Mouse (Mus musculus): ENCODE measurements at regions not wholly inside any gene's neighbourhood (a gene's known extent, or its start where the extent isn't known, plus 50 kb on each side); places are given as distances from the start of the nearest gene placed in this dataset.

DNA sequence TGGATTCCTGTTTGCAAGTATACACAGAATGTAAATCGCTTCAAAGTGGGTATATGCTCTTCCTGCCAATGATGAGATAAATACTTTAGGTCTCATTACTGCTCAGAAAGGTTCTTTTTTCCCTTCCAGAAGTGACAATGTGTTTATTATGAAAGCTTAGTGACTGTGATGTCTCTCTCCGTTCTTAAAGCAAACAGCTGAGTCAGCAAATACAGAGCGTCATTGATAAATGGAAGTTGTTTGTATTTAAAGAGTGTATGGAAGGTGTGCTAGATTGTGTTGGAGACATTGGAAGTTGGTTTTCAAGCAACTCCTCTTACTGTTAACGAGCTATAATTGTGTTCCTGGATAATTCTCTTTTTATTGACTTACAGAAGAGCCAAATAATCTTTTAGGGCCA lies 408.0 kb downstream of the Prr30 start:
- DNase-seq (ENCODE audit: low read depth, low spot score): no peak

DNA sequence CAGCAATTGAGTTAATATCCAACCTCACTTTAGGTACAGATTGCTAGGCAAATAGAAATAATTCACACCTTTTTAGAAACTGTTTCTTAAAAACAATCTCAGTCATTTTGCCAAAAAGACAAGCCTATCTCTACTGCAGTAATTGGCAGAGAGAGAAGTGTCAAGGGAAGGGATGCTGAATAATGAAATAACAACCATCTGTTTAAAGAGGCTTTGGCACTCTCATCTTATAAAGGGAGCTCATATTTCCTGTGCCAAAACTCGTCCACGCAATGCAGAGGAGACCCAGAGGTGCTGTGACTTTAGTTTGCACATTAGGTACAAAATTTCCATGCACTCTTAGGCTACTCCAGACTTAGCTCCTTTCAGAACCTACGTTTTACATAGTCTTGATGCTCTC lies 418.2 kb downstream of the Prr30 start:
- DNase-seq (ENCODE audit: low read depth, low spot score): no peak

DNA sequence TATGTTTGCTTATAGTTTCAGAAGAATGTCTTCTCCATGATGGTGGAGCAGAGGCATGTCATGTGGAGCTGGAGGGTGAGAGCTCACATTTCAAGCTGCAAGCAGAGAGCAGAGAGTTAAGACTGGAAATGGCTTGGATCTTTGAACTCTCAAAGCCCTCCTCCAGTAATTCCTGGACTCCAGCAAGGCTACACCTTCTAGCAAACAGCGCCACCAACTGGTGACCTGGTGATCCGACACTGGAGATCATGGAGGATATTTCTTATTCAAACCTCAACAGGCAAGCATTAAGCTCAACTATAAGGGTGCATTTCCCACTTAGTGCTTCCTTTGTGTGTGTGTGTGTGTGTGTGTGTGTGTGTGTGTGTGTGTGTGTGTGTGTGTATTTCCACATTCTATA lies 446.2 kb downstream of the Prr30 start:
- peak; percentile 55 for DNase-seq (ENCODE audit: low read depth, low spot score)

DNA sequence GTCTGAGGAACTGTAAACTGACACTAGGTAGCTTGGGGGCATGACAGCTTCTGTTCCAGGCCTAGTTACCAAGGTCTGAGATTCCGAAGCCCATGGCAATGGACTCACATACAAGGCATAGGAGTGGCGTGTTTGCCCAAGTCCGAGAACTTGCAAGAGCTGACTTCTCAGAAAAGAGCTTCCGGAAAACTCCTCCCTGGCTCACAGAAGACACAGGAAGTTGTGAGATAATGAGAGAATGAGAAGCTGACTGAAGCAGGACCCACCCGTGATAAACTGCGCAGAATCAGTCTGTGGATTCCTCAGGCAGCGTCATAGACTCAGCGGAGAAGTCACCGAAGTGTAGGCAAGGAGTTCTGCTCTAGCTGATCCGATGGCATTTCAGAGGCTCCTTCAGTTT lies 447.4 kb downstream of the Prr30 start:
- no peak for DNase-seq (ENCODE audit: low read depth, low spot score)

DNA sequence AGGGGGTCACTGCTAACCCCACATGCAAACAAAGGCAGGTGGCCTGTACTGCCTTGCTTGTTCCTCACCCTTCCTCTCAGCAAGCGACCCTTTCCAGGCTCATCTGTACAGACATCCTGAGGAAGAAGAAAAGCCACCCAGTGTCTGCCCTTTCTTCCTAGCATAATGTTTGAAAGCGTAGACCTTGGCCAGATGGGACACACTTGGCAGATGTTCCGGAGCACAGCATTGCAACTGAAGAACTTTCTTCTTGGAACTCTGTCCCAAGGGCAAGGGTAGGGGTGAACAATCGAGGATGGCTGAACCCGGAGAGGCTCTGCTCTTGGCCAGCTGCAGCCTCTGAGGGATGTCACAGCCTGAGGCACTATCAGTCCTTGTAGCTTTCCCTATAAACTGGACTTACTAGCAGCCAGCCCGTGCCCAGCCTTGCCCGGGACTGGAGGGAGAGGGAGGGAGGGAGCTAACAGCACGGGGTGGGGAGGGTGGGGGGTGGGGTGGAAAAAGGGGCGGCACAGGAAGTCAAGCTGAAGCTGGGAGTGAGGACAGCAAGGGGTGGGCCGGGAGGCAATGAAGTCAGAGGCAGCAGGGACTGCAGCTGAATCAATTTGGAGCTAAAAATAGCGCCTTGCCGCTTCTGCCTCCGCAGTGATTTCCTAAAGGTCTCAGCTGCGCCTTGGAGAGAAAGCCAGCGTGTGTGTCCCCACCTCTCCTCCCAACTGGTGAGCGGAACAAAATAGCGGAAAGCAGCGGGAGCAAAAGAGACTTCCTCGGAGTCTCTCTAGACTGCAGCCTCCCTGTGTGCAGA lies 450.2 kb downstream of the Prr30 start:
- DNase-seq (ENCODE audit: low read depth, low spot score): peak; percentile 75

DNA sequence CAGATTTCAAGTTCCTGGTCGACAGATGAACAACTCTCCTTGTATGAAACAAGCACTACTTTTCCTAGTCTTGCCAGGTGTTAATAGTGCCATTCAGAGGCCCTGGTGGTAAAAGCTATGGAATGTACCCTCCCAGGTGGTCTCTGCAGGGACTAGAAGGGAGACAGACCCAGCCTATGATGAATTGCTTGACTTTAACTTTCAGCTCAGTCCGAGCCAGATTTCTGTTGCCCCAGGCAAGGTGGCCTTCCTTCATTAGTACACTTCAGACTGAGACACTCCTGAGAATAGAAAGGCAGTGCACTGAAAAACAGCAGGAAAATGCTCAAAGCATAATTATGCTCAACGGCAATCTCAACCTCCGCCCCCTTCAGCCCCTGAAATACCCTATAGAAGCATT lies 450.8 kb upstream of the Klf12 start:
- no peak for DNase-seq (ENCODE audit: low read depth, low spot score)

DNA sequence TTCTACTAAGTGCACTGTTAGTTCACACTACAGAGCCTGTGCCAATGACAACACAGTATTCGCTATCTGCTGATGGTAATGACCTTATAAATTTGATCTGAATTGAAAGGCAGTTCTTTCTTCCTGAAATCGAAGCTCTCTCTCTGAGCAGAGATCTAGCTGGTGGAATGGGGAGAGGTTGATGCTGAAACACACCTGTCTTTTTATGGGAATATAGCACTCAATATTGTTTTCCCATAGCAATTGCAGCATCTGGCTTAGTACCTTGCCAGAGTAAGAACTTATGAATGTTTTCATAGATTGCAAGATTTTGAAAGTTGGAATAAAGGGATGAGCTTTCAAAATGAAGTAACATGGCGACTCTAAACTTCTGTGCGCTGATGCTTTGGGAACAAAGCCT lies 444.0 kb upstream of the Klf12 start:
- no peak for DNase-seq (ENCODE audit: low read depth, low spot score)

DNA sequence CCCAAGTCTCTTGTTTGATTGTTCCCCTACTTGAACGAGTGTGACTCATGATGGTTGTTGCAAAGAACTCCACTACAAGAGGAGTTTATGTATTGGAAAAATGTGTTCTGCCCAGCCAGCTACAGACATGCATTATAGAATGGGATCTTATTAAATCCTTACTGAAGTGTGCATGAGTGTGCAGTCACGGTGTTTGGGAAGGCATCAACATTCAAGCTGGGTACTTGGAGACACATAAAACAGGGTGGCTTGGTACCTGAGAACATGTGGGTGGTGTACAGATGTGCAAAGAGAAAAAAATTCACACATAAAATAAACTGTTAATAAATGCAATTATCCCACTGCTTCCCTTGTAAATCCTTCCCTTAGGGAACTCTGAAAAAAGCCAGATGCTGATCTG lies 443.2 kb upstream of the Klf12 start:
- DNase-seq (ENCODE audit: low read depth, low spot score): no peak

DNA sequence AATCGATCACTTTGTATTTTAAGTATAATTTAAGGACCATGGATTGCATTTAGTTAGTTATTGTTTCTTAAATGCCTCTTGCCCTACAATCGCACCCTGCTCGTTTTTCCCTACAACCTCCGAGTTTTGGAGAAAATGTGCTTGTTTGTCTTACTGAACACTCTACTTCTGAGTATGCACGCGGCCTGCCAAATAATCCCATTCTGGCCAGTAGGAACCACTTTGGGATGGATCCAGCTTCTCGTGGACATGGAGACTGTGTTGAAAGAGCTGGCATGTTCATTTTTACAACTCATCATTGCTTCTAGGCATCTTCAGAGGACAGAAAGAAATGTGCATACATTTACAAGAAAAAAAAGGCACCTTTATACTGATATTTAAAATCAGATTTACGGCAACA lies 440.5 kb upstream of the Klf12 start:
- no peak for DNase-seq (ENCODE audit: low read depth, low spot score)

DNA sequence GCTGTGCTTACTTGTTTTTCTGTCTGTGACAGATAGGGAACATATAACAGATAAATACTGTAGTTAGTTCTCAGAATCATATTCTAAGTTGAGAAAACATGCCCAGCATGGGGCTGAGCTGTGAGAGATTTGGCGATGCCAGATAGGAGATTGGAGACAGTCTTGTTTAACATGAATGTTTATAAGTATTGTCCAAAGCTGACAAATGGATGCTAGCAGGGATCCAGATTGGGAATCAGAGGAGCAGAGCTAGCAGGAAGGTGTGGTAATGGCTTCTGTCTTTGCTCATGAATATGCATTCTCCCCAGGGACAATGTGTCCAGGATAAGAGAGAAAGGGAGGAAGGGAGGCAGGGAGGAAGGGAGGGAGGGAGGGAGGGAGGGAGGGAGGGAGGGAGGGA lies 436.2 kb upstream of the Klf12 start:
- DNase-seq (ENCODE audit: low read depth, low spot score): peak; percentile 25

DNA sequence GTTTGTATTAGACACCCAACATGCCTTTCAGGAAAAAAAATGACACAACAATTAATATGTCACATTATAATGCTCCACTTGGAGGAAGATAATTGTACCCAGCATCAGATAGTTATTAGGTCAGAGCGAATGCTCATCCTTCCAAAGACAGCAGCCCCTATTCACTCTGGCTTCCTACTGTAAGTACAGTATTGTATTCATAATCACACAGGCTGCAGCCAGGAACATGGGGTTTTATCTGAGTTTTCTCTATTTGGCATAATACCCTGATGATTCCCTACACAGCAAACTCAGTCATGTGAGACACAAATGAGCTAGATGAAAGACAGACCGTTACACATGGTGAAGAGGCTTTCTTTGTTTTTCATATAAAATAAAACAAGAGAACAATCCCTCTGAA lies 430.5 kb upstream of the Klf12 start:
- no peak for DNase-seq (ENCODE audit: low read depth, low spot score)

DNA sequence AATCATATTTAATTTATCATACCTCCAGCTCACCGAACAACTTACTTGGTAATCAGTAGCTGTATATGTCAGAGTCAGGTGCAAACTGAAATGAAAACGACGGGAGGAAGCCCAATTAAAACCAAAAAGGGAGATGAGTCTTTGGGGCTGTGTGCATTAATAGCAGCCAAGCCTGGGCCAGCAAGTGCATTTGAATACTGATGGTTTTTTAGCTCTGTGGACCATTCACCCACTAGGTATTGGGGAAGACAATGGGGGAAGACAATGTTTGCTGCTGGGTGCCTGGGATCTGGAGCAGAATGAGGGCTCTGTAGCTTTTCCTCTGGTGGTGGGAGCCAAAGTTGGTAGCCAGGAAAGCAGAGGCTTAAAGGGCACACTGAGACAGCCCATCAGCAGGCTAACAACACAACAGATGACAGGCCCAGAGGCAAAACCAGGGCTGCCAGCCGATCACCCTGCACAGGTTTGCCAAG lies 429.6 kb upstream of the Klf12 start:
- DNase-seq (ENCODE audit: low read depth, low spot score): no peak

DNA sequence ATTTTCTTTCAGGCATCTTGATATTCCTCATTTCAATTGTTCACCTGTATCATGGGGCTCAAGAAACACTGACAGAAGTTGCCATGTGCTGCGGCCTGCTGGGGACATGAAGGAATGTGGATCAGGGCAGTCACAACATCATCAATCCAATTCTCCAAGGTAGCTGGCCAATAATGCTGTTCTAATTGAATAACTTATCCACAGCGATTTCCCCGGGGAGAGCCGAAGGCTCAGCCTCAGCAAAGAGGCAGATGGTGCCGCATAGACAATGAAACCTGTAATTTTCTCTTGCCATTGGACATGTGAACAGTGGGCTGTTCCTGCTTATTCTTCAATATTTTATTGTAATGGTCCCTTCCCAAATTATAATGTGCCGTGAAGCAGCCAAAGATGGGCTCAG lies 429.1 kb upstream of the Klf12 start:
- DNase-seq (ENCODE audit: low read depth, low spot score): peak; percentile 59

DNA sequence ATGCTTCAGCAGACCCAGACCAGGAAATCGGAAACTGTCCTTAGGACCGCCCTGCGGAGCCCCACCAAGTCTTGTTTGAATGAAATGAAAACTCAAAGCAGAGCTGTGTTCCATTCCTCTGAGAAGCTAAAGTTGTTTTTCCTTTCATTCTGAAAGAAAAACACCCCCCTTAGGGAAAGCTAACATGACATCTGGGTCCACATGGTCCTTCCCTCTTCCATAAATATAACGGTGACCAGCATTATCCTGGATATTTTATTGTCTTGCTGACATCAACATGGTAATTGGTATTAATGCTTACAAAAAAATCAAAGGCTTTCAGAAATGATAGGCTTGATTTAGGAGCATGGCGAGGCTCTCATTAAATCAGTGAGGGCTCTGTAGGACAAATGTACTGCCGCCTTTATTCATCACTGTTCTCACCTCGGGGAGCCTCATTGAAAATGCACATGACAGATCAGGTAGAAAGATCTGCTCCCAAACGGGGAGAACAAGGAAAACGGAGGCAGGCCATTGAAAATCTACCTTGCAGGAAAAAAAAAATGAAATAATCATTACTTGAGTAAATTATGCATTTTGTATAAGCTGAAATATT lies 381.0 kb upstream of the Klf12 start:
- DNase-seq (ENCODE audit: low read depth, low spot score): peak; percentile 20

DNA sequence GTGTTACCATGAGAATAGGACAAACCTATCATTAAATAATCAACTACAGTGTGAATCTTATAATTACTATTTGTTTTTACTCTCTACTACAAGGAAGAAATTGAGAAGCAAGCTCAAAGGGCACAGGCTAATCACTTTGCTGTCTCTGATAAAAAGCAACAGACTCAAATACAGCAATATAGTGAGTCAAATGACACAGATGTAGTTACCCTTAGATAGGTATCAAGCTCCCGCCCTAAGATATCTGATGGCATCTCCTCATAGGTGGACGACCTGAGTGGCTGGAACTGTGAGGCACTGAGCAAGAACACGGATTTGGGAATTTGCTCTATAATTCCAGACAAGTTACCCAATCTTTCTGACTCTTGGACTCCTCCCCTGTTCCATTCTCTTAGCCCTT lies 379.7 kb upstream of the Klf12 start:
- no peak for DNase-seq (ENCODE audit: low read depth, low spot score)

DNA sequence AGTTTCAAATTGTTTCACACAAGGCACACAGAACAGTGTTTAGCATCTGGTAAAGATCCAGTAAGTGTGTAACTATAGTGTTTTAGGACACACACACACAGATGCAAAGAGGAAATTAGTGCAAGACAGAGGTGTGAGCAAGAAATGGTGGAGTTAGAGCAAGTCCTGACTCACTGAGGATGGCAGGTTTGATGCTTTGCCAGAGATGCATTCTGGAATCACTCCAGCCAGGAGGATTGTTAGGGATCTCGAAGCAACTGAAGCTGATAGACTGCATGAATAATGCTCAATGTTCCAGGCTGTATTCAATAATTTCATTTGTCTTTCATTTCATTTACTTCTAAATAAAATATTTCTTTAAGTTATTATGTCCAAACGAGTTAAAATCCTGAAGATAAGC lies 357.6 kb upstream of the Klf12 start:
- DNase-seq (ENCODE audit: low read depth, low spot score): no peak

DNA sequence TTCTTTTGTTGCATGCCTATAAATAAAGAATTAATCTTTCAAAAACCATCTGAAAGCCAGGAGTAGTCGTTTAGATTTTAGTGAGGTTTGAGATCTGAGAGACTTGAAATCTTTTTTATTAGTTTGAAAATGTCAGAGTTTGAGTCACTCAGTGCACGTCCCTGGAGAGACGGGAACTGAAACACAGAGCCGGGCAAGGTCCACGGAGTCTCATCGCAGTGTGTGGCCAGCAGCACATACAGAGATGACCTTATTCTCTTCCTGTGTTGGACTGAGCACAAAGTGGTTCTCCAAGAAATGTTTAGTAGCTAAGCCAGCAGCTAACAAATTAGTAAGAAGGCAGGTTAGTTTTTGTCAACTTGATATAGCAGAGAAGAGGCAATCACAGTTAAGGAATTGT lies 350.0 kb upstream of the Klf12 start:
- no peak for DNase-seq (ENCODE audit: low read depth, low spot score)

DNA sequence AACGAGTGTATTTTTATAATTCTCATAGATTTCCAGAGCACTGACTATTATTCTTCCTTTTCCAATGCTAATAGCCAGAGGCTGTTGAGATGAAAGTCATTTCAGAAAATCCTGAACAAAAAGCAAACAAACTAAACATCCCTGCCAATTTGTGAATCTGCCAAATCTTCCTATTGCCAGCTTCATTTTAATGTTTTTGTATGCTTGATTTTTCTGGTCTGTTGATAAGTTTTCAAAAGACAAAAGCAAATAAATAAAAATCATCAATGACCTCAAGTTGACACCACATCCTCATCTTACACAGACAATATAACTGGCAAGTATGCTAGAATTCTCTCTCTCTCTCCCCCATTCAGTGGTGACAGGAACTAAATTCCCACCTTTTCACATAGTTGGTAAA lies 347.2 kb upstream of the Klf12 start:
- DNase-seq (ENCODE audit: low read depth, low spot score): no peak

DNA sequence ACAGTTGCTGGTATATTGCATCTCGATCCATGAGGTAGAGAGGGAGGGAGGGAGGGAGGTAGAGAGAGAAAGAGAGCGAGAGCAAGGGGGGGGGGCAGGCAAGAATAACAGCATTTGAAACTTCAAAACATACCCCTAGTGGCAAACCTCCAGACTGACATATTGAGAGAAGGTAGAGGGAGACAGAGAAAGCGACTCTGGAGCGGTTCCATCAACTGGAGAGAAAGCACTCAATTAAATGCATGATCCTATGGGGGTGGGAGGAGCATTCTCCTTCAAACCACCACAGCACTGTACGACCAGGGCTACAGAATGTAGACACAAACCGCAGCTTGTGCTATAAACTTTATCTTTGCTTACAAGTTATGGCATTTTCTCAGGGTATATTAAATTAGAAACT lies 345.7 kb upstream of the Klf12 start:
- DNase-seq (ENCODE audit: low read depth, low spot score): no peak

DNA sequence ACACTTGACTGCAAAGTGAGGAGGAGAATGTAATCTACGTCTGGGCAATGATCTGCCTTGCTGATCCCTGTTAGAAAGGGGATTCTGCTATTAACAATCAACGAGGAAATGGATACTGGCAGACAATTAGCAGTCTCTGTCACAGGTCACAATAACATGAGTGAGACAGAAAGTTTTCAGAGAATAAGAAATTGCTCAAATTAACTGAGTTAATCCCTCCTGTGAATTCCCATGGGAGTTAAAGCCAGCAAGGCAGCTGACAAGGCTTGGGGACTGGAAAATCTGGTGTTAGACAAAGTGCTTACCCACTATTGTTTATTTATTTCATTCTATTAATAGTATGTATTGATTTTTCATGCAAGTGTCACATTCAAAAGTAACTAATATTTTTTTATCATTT lies 343.0 kb upstream of the Klf12 start:
- DNase-seq (ENCODE audit: low read depth, low spot score): no peak

DNA sequence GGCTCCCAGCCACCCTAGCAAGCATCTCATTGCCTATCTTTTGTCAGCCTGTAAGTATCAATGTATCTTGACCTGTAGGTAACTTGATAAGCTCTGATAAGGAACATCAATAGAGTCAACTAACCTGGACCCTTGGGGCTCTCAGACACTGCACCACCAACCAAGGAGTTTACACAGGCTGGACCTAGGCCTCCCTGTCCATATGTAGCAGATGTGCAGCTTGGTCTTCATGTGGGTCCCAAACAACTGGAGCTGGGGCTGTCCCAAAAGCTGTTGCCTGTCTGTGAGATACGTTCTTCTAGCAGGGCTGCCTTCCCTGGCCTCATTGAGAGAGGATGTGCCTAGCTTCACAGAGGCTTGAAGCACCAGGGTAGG lies 335.2 kb upstream of the Klf12 start:
- DNase-seq (ENCODE audit: low read depth, low spot score): no peak

DNA sequence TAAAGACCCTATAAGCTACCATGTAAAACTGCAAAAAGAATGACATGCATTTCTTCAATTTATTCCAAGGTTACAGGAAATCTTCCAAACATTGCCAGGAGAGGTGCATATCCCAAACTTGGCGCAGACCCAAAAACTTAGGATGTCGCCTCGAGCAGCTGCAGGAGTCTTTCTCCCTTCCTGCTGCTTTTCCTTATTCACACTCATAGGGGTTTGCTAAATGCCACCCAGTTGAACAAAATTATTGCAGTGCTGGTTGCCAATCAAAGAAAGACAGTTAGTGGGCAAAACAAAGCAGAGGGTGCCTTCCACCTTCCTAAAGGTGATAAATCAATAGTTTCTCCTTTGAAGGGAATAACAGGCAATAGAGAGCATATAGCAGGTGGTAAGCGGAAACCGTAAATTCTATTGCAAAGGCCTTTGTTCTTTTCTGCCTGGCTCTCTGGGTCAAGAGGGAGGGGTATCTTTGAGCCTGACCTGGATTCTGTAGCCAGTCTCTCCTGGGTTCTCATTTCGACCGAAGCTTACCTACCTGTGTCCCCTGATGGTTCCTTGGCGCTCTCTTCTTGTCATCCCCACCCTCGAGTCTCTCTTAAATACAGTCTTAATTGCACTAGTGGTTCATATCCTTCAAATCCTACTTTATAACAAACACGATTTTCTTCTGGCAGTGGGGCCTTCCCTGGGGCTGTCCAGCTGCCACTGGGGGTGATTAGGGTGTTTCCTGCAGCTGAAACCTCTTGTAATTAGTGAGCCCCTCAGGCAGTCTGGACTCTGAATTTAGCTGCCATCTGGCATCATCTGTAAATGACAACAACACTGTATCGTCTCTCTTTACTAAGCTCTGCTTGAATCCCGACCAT lies 334.5 kb upstream of the Klf12 start:
- peak; percentile 21 for DNase-seq (ENCODE audit: low read depth, low spot score)
